Mouse (Mus musculus) layer of hippocampus, postnatal 36 days (tissue): ENCODE measurements around the gene 4930470P17Rik. TPM values are rescaled to one million over a fixed set of nuclear protein-coding genes. Genes with fewer than 3 reads are reported as not detected.
"Not testable (repeated sequence)": the region's sequence is repeated elsewhere in the genome, so short reads cannot be mapped to it uniquely, and the experiment has no call there.

Experiments used
- DNase-seq, 2 experiments: peaks; one replicate each; pipeline ENCODE4 v3.0.0; 2022
- total RNA-seq, 2 experiments: library from RNA; stranded (reverse); gene quantifications; 2 replicates each; pipeline ENCODE4 v1.2.3; 2021

The 4930470P17Rik gene
- total RNA-seq, result not detected

GRCm38 (mm10) chr2:170601917-170602316 is at the start of gene 4930470P17Rik:
4930470P17Rik (minus strand) TSS chr2:170602017.
- no peak for DNase-seq

DNA sequence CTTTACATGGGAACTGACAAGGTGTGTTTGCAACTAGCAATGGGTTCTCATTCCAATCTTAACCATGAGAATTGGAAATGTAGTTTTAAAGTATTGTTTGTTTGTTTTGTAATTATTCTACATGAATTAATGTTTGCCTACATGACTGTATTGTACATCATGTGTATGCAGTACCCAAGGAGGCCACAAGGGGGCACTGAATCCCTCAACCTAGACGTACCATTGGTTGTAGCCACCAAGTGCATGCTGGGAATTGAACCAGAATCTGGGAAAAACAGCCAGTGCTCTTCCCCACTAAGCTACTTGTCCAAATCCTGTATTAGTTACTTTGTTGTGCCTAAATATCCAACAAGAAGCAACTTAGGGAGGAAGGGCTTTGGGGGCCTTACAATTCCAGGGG is 49.7 kb upstream of the 4930470P17Rik start:
- DNase-seq, result no peak

DNA sequence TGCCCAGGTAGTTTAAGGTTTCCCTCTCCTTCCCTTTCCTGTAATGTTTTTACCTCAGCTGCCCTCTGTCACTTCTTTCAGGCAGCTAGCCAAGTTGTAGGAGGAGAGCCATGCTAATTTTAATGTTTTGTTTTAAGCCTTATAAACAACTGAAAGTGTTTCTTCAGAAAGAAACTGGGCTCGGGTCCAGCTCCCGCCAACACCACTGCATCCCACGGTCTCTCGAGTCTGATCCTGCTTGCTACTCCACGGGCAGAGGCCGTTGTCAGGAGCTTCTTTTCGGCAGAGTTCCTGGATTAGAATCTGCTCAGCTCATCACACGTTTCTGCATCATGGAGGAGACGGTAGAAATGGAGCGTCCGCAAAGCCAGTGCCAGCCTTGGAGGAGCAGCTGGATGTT is 46.7 kb upstream of the 4930470P17Rik start:
- DNase-seq, result peak in 1 of 2 experiments; percentile 12

GRCm38 (mm10) chr2:170646201-170646600 is 44.4 kb upstream of the 4930470P17Rik start:
- DNase-seq, result no peak

- DNase-seq, result no peak
These were observed 40.6 kb upstream of the 4930470P17Rik start for GRCm38 (mm10) chr2:170642338-170642806.

DNA sequence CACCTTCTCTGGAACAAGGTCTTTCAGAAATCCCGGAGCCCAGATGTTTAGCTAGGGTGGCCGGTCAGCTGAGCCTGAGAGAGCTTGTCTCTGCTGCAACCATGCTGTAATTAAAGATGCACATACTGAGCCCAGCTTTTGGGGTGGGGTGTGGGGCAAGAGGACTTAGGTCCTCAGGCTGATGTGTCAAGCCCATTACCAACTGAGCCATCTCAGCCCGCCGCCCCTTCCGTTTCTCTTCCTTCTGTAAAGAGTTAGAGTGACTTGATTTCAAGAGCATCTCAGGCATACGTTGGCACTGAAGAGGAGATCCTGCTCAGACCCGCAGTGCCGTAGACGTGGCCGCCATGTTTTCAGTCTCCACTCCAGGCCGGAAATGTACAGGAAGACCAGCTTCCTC is 38.5 kb upstream of the 4930470P17Rik start:
- no peak for DNase-seq

DNA sequence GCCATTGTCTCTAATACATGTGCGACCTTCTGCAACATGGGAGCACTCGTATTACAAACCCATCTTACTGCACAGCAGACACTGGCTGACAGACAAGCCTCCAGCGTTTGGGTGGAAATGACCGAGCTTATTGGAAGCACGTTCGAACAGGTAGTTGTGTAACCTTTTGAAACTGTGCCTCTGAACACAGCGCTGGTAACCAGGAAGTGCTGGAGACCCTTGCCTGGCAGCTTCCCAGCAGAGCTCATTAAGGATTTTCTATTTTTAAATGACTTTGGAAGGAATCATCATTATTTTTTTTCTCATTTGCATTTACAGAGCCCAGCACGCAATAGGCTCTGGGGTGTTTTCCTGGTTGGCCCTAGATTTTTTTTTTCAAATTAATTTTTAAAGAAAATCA is 36.9 kb upstream of the 4930470P17Rik start:
- no peak for DNase-seq

DNA sequence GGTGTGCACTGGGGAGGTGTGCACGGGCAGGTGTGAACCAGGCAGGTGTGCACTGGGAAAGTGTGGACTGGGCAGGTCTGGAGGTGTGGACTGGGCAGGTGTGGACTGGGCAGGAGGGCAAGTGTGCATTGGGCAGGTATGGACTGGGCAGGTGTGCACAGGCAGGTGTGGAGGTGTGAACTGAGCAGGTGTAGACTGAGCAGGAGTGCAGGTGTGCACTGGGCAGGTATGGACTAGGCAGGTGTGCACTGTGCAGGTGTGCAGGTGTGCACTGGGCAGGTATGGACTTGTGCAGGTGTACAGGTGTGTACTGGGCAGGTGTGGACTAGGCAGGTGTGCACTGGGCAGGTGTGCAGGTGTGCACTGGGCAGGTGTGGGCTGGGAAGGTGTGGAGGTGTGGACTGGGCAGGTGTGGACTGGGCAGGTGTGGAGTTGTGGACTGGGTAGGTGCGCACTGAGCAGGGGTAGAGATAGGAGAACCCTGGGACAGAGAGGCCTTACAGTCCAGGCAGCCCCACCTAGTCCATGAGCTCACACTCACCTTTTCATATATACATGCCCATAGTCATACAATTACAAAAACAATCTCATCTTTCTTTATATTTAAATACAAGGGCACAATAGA is 31.3 kb upstream of the 4930470P17Rik start:
- no peak for DNase-seq

GRCm38 (mm10) chr2:170632386-170632785 is 30.6 kb upstream of the 4930470P17Rik start:
- no peak for DNase-seq

DNA sequence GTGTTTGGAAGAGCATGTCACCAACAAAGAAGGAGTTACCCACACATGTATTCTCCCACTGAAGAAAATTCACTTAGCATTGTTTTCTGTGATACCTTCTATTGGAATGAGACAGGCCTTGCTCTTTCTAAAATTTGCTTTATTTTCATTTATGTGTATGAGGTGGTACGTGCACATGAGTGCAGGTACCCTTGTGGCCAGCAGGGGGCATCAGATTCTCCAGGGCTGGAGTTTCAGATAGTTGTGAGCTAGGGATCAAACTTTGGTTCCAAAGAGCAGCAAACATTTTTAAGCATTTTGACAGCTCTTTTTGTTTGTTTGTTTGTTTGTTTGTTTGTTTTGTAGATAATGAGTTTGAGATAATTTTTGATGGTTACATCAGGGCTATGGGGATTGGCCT is 29.6 kb upstream of the 4930470P17Rik start:
- no peak for DNase-seq

DNA sequence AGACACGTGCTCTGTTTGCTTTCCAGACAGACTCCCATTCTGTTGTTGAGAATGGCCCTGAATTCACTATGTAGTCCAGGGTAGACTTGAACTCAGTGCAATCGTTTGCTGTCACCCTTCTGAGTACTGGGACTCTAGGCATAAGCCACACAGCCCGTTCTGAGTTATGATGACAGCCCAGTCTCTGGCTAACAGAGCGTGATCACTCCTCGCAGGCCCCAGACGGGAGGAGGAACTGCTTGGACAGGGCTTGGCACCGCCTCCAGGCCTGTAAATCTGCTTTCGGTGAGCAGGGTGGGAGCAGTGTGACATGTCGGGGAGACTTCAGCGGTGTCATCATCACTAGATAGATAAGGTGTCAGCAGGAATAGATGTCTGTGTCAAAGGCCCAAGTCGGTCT is 28.7 kb upstream of the 4930470P17Rik start:
- DNase-seq, result no peak

DNA sequence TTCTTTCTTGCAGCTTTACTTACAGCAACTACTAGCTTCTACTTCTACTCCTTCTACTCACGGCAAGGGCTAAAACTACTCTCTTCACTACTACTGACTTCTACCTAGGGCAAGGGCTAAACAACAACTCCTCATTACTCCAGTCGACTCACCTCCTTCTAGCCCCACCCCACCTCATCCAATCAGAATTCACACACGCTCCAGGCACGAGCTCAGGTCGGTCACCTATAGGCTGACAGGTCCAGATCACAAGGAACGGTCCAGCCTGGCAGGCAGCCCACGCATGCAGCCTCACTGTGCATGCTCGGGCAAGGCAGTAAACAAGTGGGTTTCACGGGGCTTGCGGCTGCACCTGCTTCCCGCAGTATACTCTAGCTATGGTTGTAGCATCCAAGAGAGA is 26.2 kb upstream of the 4930470P17Rik start:
- not testable (repeated sequence) for DNase-seq

- not testable (repeated sequence) for DNase-seq
These were observed 22.5 kb upstream of the 4930470P17Rik start for GRCm38 (mm10) chr2:170624201-170624880.

- no peak for DNase-seq
These were observed 21.2 kb upstream of the 4930470P17Rik start for GRCm38 (mm10) chr2:170622985-170623384.

DNA sequence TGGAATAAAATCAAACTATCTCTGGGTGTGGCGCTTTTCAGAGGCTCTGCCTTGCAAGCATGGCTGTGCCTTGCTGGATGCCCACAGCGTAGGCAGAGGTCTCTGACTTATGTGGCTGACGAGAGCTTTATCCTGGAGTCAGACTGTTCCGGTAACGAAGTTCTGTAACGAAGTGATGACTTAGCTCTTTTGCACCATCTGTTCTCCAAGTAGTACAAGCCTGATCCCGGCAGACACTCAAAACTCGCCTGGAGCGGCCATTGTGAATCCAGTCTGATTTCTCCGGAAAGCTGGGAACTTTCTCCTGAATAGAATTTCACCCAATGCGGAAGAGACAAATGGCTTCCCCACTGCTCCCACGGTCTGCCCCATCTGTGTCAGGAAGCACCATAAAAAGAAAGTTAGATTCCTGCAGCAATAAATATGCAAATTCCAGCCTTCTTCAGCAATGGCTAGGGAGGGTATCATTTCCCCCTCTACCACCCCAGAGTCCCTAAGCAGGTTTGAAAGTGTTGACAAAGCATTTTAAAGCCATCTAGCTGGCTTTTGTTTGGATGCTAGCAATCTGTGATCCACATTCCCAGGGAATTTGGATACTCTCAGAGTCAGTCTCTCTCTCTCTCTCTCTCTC is 17.2 kb upstream of the 4930470P17Rik start:
- peak in 1 of 2 experiments; percentile 23 for DNase-seq

- not testable (repeated sequence) for DNase-seq
These were observed 10.0 kb upstream of the 4930470P17Rik start for GRCm38 (mm10) chr2:170611794-170612193.

- no peak for DNase-seq
These were observed 646 bp downstream of the 4930470P17Rik start for GRCm38 (mm10) chr2:170601171-170601570.

- DNase-seq, result no peak
These were observed 4.2 kb downstream of the 4930470P17Rik start for GRCm38 (mm10) chr2:170597586-170597985.

DNA sequence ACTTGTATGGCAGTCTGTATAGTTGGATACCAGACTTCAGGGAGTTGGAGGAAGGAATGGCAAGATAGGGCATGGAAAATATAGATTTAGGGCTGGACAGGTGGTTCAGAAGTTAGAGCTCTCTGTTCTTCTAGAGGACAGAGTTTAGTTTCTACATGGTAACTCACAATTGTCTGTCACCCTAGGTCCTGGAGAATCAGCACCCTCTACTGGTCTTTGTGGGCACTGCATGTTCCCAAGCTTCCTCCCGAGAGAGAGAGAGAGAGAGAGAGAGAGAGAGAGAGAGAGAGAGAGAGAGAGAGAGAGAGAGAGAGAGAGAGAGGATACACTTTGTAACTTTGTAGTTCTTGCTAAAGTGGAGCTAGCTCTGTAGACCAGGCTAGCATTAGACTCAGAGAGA is 5.1 kb downstream of the 4930470P17Rik start:
- peak; percentile 55 to 57 for DNase-seq

- no peak for DNase-seq
These were observed 9.7 kb downstream of the 4930470P17Rik start for GRCm38 (mm10) chr2:170592161-170592560.

- no peak for DNase-seq
These were observed 13.4 kb downstream of the 4930470P17Rik start for GRCm38 (mm10) chr2:170588369-170588900.

DNA sequence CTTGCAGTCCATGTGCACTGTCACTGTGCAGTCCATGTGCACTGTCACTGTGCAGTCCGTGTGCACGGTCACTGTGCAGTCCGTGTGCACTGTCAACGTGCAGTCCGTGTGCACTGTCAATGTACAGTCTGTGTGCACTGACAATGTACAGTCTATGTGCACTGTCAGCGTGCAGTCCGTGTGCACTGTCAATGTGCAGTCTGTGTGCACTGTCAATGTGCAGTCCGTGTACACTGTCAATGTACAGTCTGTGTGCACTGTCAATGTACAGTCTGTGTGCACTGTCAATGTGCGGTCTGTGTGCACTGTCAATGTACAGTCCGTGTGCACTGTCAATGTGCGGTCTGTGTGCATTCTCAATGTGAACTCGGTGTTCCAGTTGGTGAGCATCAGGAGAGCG is 17.1 kb downstream of the 4930470P17Rik start:
- no peak for DNase-seq

- no peak for DNase-seq
These were observed 22.3 kb downstream of the 4930470P17Rik start for GRCm38 (mm10) chr2:170579551-170579950.
